Mouse (Mus musculus) layer of hippocampus, postnatal 10 days (tissue): ENCODE results near the gene Large1. TPM values are rescaled to one million over a fixed set of nuclear protein-coding genes. Genes with fewer than 3 reads are reported as not detected.

Experiments used
- DNase-seq, 2 experiments: peaks; one replicate each; pipeline ENCODE4 v3.0.0; 2021; ENCODE audit warnings: low spot score in 2 of 2
- microRNA-seq, 2 experiments: library from miRNA; unstranded; fragments of <30 nt; microRNA quantifications; one replicate each; pipeline ENCODE4 v1.2.0; 2021
- total RNA-seq, 2 experiments: library from RNA; stranded (reverse); gene quantifications; 2 replicates each; pipeline ENCODE4 v1.2.3; 2021

Large1 gene
- total RNA-seq, 2 experiments from 2014 or later: 138 to 149 TPM

DNA sequence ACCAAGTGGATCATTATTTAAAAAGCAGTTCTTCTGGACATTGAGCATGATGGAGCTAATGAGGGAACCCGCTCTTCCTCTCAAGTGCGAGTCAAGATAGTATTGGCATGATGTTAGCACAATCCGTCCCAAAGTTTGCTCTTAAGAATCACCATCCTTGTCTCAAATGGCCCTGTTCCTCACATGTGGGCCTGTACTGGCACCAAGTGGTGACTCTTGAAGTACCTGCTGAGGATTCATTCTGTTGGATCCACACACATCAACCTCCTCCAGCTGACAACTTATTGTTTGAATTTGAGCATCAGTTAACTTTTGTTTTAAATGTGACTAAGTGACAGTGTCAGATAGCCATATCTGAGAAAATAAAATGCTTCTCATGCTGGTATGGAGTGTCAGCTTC, 540.6 kb downstream of the Large1 start:
- no peak for DNase-seq

- DNase-seq: no peak
Observed at GRCm38 (mm10) chr8:72801583-72801982, 551.8 kb downstream of the Large1 start.

DNA sequence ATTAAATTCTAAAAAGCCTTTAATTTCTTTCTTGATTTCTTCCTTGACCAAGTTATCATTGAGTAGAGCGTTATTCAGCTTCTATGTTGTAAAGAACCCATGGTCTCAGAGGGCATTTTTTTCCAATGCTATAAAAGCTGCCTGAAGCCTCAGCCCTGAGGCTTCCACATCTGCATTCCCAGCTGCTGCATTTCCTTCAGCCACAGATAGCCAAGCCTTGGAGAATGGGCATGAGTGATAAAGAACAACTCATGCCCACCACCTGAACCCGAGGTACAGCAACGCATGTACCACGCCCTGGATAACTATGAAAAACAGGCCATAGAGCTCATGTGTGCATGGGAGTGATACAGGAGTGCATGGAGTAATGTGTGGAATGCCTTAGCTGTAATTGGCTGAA, 572.7 kb downstream of the Large1 start:
- no peak for DNase-seq

DNA sequence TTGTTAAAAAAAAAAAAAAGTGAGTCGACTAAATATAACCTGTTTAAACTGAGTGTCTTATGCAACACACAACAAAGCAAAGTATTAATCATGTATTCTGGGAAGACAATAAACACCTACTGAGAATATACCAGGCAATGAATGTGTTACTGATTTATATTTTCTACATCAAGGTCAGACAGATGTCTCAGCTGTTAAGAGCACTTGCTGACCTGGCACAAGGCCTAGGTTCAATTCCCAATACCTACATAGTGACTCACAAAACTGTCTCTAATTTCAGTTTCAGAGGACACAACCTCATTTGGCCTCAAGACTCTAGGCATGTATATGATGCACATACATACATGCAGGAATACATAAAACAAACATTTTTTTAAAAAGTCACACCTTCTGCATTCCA, 575.5 kb downstream of the Large1 start:
- DNase-seq: no peak

DNA sequence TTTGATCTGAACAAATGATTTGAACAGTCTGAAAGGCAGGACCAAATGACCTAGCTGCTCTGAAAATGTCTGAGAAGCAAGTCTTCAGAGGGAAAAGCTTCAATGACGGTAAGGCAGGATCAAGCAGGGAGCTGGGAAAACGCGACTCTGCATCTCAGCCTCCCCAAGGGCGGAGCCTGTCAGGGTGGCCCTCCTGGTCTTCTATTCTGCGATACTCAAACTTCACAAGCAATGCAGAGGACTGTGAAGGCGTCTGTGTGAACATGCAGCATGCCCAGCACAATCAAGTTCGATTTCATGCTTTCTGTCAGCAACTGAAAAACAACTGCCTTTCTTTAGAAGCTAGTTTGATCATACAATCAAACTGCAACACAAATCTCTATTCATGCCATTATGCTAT, 586.6 kb downstream of the Large1 start:
- no peak for DNase-seq

DNA sequence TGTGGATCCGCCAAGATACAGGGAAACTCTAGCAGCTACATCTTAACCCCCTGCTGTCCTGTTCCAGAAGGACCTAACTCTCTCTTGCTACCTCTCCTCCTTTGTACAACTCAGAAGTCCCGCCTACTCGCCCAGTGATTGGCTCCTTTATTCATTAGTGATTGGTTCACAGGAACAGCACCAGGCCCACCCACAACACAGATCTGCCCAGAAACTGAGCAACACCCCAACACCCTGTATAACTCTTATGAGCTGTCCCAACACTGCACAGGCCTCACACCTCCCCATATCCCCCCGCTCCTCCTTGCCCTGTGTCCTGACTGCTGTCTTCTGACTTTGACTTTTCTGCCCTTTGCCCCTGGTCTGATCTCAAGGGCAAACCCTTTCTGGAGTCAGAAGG, 587.6 kb downstream of the Large1 start:
- peak in 1 of 2 experiments; percentile 2 for DNase-seq

Small RNA genes lying within 50 kb of the gene (microRNA-seq; reads per million reads assigned to microRNA genes)
- gene Mir28b: 0 reads per million in 2 experiments
